Mouse (Mus musculus) stomach, postnatal 0 days (tissue): ENCODE results near the gene Olfr2.

ENCODE experiments used
- CTCF ChIP-seq: IDR thresholded peaks from 2 replicates; pipeline ENCODE4 v1.5.1; 2016; ENCODE audit warnings: antibody characterized with exemption, low read depth, mild to moderate bottlenecking, moderate library complexity
- EP300 ChIP-seq: optimal IDR thresholded peaks from 2 replicates; pipeline ENCODE3; 2016; ENCODE audit warnings: antibody characterized with exemption

DNA sequence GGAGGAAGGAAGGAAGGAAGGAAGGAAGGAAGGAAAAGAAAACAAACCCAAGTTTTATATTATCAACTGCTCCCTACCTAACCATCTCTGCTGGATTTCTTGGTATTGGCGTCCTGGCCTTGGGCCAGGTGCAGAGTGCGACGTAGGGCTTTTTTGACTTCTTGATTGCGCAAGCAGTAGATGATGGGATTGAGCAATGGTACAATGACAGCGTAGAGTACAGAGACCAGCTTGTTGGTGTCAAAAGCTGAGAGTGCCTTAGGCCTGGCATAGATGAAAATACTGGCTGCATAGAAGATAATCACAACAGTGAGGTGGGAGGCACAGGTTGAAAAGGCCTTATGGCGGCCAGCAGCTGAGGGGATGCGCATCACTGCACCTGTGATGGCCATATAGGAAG, 5.1 kb downstream of the Olfr2 start:
- TF ChIP-seq CTCF: no peak
- TF ChIP-seq EP300: no peak
